9 mouse cellular contexts compared by ENCODE assay signal in genomic region chr5:84415961-84416821, GRCm38 (mm10). TPM values are rescaled to one million over a fixed set of nuclear protein-coding genes. Genes with fewer than 3 reads are reported as not detected.
A peak's percentile ranks its signal among the peaks of the same experiment; 100 is the strongest.
DNase-seq lines count a peak whose midpoint lies in the region; ATAC-seq and TF ChIP-seq lines count a peak whose summit lies in the region.
"Had no signal": no experiment of that assay in that cellular context is flagged by ENCODE, and none has a peak within 500 bp of the region (broad histone marks: within the 10 kb centered on the region; RNA-seq: fewer than 3 reads in every experiment).

No protein-coding gene starts in this region.

- no peaks in the 10 kb centered on the region for H3K36me3 ChIP-seq in heart, embryonic 10.5 days
- H3K36me3 ChIP-seq in ES-E14 (ENCODE audit: control insufficient read depth, insufficient read depth, low read length, poor library complexity, severe bottlenecking): no peaks in the 10 kb centered on the region
- no peaks in the 10 kb centered on the region for H3K36me3 ChIP-seq in embryonic facial prominence, embryonic 14.5 days (ENCODE audit: control insufficient read depth, insufficient read depth, low read length)
- H3K36me3 ChIP-seq in intestine, postnatal 0 days (ENCODE audit: control insufficient read depth, insufficient read depth): no peaks in the 10 kb centered on the region
- no peaks in the 10 kb centered on the region for H3K36me3 ChIP-seq in midbrain, embryonic 12.5 days
- H3K36me3 ChIP-seq: G1E had no signal

- intact Hi-C loops in heart, postnatal 25 days (cut with DNase I): no loop called here

- H3K9me3 ChIP-seq in heart, embryonic 10.5 days: no peaks in the 10 kb centered on the region
- no peaks in the 10 kb centered on the region for H3K9me3 ChIP-seq in ES-E14 (ENCODE audit: control insufficient read depth, insufficient read depth, low read depth, low read length)
- H3K9me3 ChIP-seq in embryonic facial prominence, embryonic 14.5 days (ENCODE audit: control insufficient read depth, low read length): no peaks in the 10 kb centered on the region
- no peaks in the 10 kb centered on the region for H3K9me3 ChIP-seq in intestine, postnatal 0 days (ENCODE audit: control insufficient read depth)
- H3K9me3 ChIP-seq in midbrain, embryonic 12.5 days: no peaks in the 10 kb centered on the region

- no peak for ATAC-seq in embryonic facial prominence, embryonic 14.5 days (ENCODE audit: low read depth)
- no peak for ATAC-seq in intestine, postnatal 0 days
- ATAC-seq in midbrain, embryonic 12.5 days (ENCODE audit: low FRiP score, low read depth): peak; percentile 24

- in situ Hi-C loops in ES-E14 (cut with MboI; ENCODE audit: low sequenced_read_pairs in 2 of 2, unreplicated experiment in 2 of 2): no loop called here

- 0 out of 2 replicates have a peak, but pooled peaks cover 6% of the 10 kb centered on the region for H3K4me1 ChIP-seq in heart, embryonic 10.5 days
- no peaks in the 10 kb centered on the region for H3K4me1 ChIP-seq in ES-E14 (ENCODE audit: control insufficient read depth in 2 of 2, insufficient read depth in 2 of 2, low read length in 2 of 2, poor library complexity in 1 of 2)
- no peaks in the 10 kb centered on the region; the same call in 1 of the 2 replicates for H3K4me1 ChIP-seq in embryonic facial prominence, embryonic 14.5 days (ENCODE audit: control insufficient read depth, insufficient read depth, low read length)
- H3K4me1 ChIP-seq in intestine, postnatal 0 days (replicated peaks; ENCODE audit: control insufficient read depth, insufficient read depth, low read length): no peaks in the 10 kb centered on the region
- peaks cover 15% of the 10 kb centered on the region; the same call in 1 of the 2 replicates for H3K4me1 ChIP-seq in midbrain, embryonic 12.5 days

- no peak for DNase-seq in heart, embryonic 10.5 days (ENCODE audit: low spot score)
- no peak for DNase-seq in heart, postnatal 25 days (ENCODE audit: low spot score)
- DNase-seq in ES-E14 (ENCODE audit: low read depth, low spot score): peak; percentile 17
- peak; percentile 24 for DNase-seq in embryonic facial prominence, embryonic 14.5 days (ENCODE audit: low spot score)
- no peak for DNase-seq in spleen, postnatal 10 days (ENCODE audit: low spot score in 2 of 2)
- no peak for DNase-seq in adrenal gland, postnatal 14 days

- WGBS in heart, embryonic 10.5 days: under 1% methylated on average over 45 of the region's 45 CpGs
- under 1% methylated on average over 30 of the region's 45 CpGs for WGBS in embryonic facial prominence, embryonic 14.5 days
- WGBS in intestine, postnatal 0 days: under 1% methylated on average over 45 of the region's 45 CpGs
- WGBS in midbrain, embryonic 12.5 days: under 1% methylated on average over 45 of the region's 45 CpGs

- peak overlapping the region; percentile 72 for H3K4me3 ChIP-seq in heart, embryonic 10.5 days
- H3K4me3 ChIP-seq in ES-E14 (ENCODE audit: insufficient read depth in 1 of 2, low read depth in 1 of 2, low read length in 2 of 2, poor library complexity in 1 of 2, severe bottlenecking in 1 of 2): peak overlapping the region; percentile 23 to 63
- H3K4me3 ChIP-seq in embryonic facial prominence, embryonic 14.5 days (ENCODE audit: low read depth, low read length): peak overlapping the region; percentile 58
- peak overlapping the region; percentile 45 for H3K4me3 ChIP-seq in intestine, postnatal 0 days (ENCODE audit: low read depth, low read length)
- peak overlapping the region; percentile 77 for H3K4me3 ChIP-seq in midbrain, embryonic 12.5 days

- no peak overlapping the region for H3K9ac ChIP-seq in ES-E14 (ENCODE audit: insufficient read depth, low read depth, low read length, poor library complexity, severe bottlenecking)
- peak overlapping the region; percentile 69 for H3K9ac ChIP-seq in embryonic facial prominence, embryonic 14.5 days (ENCODE audit: low read depth, low read length)
- no peak overlapping the region for H3K9ac ChIP-seq in intestine, postnatal 0 days (ENCODE audit: low read depth, low read length)
- H3K9ac ChIP-seq in midbrain, embryonic 12.5 days (replicated peaks): peak overlapping the region; percentile 79

- H3K27ac ChIP-seq in heart, embryonic 10.5 days: no peak overlapping the region
- H3K27ac ChIP-seq in ES-E14 (ENCODE audit: insufficient read depth, low read depth, low read length, poor library complexity, severe bottlenecking): no peak overlapping the region
- H3K27ac ChIP-seq in embryonic facial prominence, embryonic 14.5 days (replicated peaks; ENCODE audit: low read depth, low read length): peak overlapping the region; percentile 28
- no peak overlapping the region for H3K27ac ChIP-seq in intestine, postnatal 0 days (ENCODE audit: low read depth, low read length)
- H3K27ac ChIP-seq in midbrain, embryonic 12.5 days (replicated peaks): peak overlapping the region; percentile 95

- peaks cover 15% of the 10 kb centered on the region for H3K27me3 ChIP-seq in heart, embryonic 10.5 days (ENCODE audit: insufficient read depth, poor library complexity, severe bottlenecking)
- peaks cover 28% of the 10 kb centered on the region for H3K27me3 ChIP-seq in embryonic facial prominence, embryonic 14.5 days (replicated peaks; ENCODE audit: control insufficient read depth, insufficient read depth, low read length)
- peaks cover 28% of the 10 kb centered on the region for H3K27me3 ChIP-seq in intestine, postnatal 0 days (replicated peaks; ENCODE audit: control insufficient read depth, insufficient read depth, low read length)
- peaks cover 16% of the 10 kb centered on the region; the same call in 1 of the 2 replicates for H3K27me3 ChIP-seq in midbrain, embryonic 12.5 days

- peak overlapping the region; percentile 97 for H3K4me2 ChIP-seq in embryonic facial prominence, embryonic 14.5 days (ENCODE audit: low read depth, low read length)
- peak overlapping the region; percentile 87 for H3K4me2 ChIP-seq in intestine, postnatal 0 days (replicated peaks; ENCODE audit: low read depth)
- H3K4me2 ChIP-seq in midbrain, embryonic 12.5 days (replicated peaks): peak overlapping the region; percentile 86

- TF ChIP-seq CTCF in intestine, postnatal 0 days (IDR thresholded peaks at IDR 0.05; ENCODE audit: low read depth): no peak

TF ChIP-seq in ES-E14, 5 proteins besides CTCF, POLR2A, EP300 and RAD21:
- TF ChIP-seq HCFC1 (IDR thresholded peaks at IDR 0.05; ENCODE audit: borderline replicate concordance, insufficient read depth, low read length) (no peak), ZC3H11A (IDR thresholded peaks at IDR 0.05; ENCODE audit: borderline replicate concordance, low read depth, low read length) (no peak), ZNF384 (IDR thresholded peaks at IDR 0.05; ENCODE audit: low read depth, low read length) (no peak)
TF ChIP-seq in ES-E14: peak in this region for 0.

RNA-seq across cellular contexts. Expression of gene Epha5, which starts 1.0 kb away (rescaled TPM):
- polyA plus RNA-seq in heart, embryonic 10.5 days (2016; fragmentation: Nextera tagmentation; extraction: Ambion mirVana): 0.36 and 0.40 TPM in 2 replicates
- not detected for total RNA-seq in heart, postnatal 25 days (2021)
- 0.13 TPM in 1 of 2 replicates, not detected in the other for total RNA-seq in ES-E14 (2012; rRNA removed)
- 5.3 and 7.7 TPM in 2 replicates for polyA plus RNA-seq in embryonic facial prominence, embryonic 14.5 days (2014; fragmentation: Nextera tagmentation; extraction: Ambion mirVana)
- polyA plus RNA-seq in intestine, postnatal 0 days (2015; fragmentation: Nextera tagmentation; extraction: Ambion mirVana): 0.87 and 1.0 TPM in 2 replicates
- polyA plus RNA-seq in midbrain, embryonic 12.5 days (2016; fragmentation: Nextera tagmentation; extraction: Ambion mirVana): 42.4 and 49.0 TPM in 2 replicates
- 2.2 and 4.5 TPM in 2 replicates for total RNA-seq in adrenal gland, postnatal 14 days (2021)
- polyA plus RNA-seq: G1E had no signal

Comparison
In these comparisons a context has a peak if more than half of its experiments do, and no peak if none do; other contexts are left out.
1. DNase-seq: peak in ES-E14 (single experiment) and embryonic facial prominence, embryonic 14.5 days (single experiment); none in heart, embryonic 10.5 days (single experiment), heart, postnatal 25 days (single experiment), spleen, postnatal 10 days (0 of 2) and adrenal gland, postnatal 14 days (single experiment).
2. H3K27ac ChIP-seq: peak in embryonic facial prominence, embryonic 14.5 days (single experiment) and midbrain, embryonic 12.5 days (single experiment); none in heart, embryonic 10.5 days (single experiment), ES-E14 (single experiment) and intestine, postnatal 0 days (single experiment).
3. H3K9ac ChIP-seq: peak in embryonic facial prominence, embryonic 14.5 days (single experiment) and midbrain, embryonic 12.5 days (single experiment); none in ES-E14 (single experiment) and intestine, postnatal 0 days (single experiment).
4. Peak in every context shown above with its lines, with median percentiles within 50 percentile points of each other: H3K4me3 ChIP-seq and H3K4me2 ChIP-seq.